Mouse (Mus musculus) G1E (cell line): ENCODE results near the gene Mon2. TPM values are rescaled to one million over a fixed set of nuclear protein-coding genes. Genes with fewer than 3 reads are reported as not detected.

ENCODE experiments used
- ATAC-seq: 2 replicates; pipeline ENCODE4 v1.8.0; 2016; ENCODE audit warnings: mild to moderate bottlenecking; ENCODE audit not compliant: insufficient number of reproducible peaks, poor library complexity, low FRiP score, severe bottlenecking; ENCODE audit errors: extremely low read depth
- DNase-seq: peaks from one replicate; pipeline ENCODE4 v3.0.0; 2012; ENCODE audit warnings: low spot score
- H3K27me3 ChIP-seq: 2 replicates; pipeline ENCODE4 v1.6.1; 2012; ENCODE audit warnings: mild to moderate bottlenecking, low read length, inconsistent platforms; ENCODE audit not compliant: insufficient read depth
- H3K36me3 ChIP-seq: replicated peaks from 2 replicates; pipeline ENCODE3; 2012; ENCODE audit warnings: mild to moderate bottlenecking, inconsistent platforms
- H3K4me1 ChIP-seq: 2 replicates; pipeline ENCODE4 v1.6.1; 2012; ENCODE audit warnings: low read depth, low read length, inconsistent platforms, mixed read lengths; ENCODE audit not compliant: insufficient read depth
- H3K4me3 ChIP-seq: 2 replicates; pipeline ENCODE4 v1.5.1; 2012; ENCODE audit warnings: low read depth, mild to moderate bottlenecking, inconsistent platforms, low read length, moderate library complexity, mixed read lengths
- H3K9me3 ChIP-seq: replicated peaks from 2 replicates; pipeline ENCODE4 v1.6.1; 2012; ENCODE audit warnings: inconsistent platforms
- CTCF ChIP-seq: IDR thresholded peaks from 2 replicates; pipeline ENCODE4 v1.5.1; 2012; ENCODE audit warnings: low read depth, low read length, inconsistent platforms, mixed read lengths
- GATA1 ChIP-seq: IDR thresholded peaks from 2 replicates; pipeline ENCODE4 v1.6.1; 2012; ENCODE audit warnings: borderline replicate concordance, low read length, inconsistent platforms, mixed read lengths
- GATA2 ChIP-seq: IDR thresholded peaks from 2 replicates; pipeline ENCODE4 v1.6.1; 2012; ENCODE audit warnings: low read depth, low read length, inconsistent platforms, borderline replicate concordance
- POLR2AphosphoS5 ChIP-seq: IDR thresholded peaks from 2 replicates; pipeline ENCODE4 v1.6.1; 2012; ENCODE audit warnings: low read depth, low read length, inconsistent platforms; ENCODE audit not compliant: insufficient replicate concordance
- TAL1 ChIP-seq: conservative IDR thresholded peaks from 2 replicates; pipeline ENCODE4 v1.6.1; 2012; ENCODE audit warnings: low read depth, low read length, inconsistent platforms, mixed read lengths
- polyA plus RNA-seq: library from polyadenylated mRNA; stranded (reverse); fragments of >175 nt; gene quantifications from 2 replicates; pipeline ENCODE4 v1.2.3, GENCODE M21; 2012
- total RNA-seq, 2 experiments: library from RNA; stranded (forward) in 1 of 2; stranded (reverse) in 1 of 2; fragments of 200-1000 nt in 1 of 2; fragments of >200 nt in 1 of 2; fragmentation: Nextera tagmentation in 1 of 2; gene quantifications; 2 replicates each; pipeline ENCODE4 v1.2.3; 2014 to 2017

Gene Mon2
- total and polyA plus RNA-seq, 3 experiments = 14.4 to 68.6 (median 65.7) TPM

DNA sequence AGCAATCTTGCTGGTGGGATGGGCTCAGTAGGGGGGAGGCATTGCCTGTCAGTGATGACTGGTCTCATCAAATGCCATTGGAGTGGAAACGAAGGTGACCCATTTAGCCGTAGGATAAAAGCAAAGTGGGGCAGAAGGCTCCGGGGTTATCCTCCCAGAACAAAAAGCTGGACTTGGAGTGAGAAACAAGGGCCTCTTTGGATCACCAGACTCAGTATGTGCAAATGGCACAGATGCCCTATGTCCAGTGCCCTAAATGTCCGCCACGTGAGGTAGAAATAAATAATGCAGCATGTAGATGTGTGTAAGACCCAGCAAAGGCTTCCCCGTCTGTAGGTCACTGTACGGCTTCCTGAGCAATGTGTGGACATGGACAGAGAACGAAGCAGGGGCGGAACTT lies 113.7 kb downstream of the Mon2 start:
- no peaks in the 10 kb centered on the region for H3K4me1 ChIP-seq
- H3K4me3 ChIP-seq = no peak overlapping the region
- TF ChIP-seq CTCF (no peak), GATA1 (no peak), GATA2 (no peak), POLR2AphosphoS5 (no peak), TAL1 (no peak)
- no peaks in the 10 kb centered on the region for H3K36me3 ChIP-seq
- H3K9me3 ChIP-seq = peaks cover 13% of the 10 kb centered on the region
- no peaks in the 10 kb centered on the region for H3K27me3 ChIP-seq
- ATAC-seq (no peak), DNase-seq (no peak)

DNA sequence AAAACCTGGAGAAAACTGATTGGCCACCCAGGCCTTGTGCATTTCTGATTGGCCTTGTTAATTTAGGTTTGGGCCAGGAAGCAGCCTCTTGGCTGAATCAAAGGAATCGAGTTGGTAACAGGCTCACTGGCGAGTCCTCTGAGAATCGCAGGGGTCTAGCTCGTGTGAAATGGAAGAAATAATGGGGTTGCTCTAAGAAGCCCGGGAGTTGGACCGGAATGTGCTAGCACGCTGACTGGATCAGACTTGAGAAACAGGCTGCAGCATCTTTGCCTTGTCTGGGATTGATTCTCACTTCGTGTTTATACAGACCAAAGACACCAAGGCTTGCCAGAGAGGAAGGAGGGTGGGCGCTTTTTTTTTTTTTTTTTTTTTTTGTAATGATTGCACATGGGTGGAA lies 114.8 kb downstream of the Mon2 start:
- Histone ChIP-seq H3K27me3 (no peaks in the 10 kb centered on the region), H3K4me1 (no peaks in the 10 kb centered on the region), H3K36me3 (no peaks in the 10 kb centered on the region), H3K4me3 (no peak overlapping the region), H3K9me3 (peaks cover 13% of the 10 kb centered on the region)
- no peak for ATAC-seq
- TF ChIP-seq TAL1 = no peak
- no peak for TF ChIP-seq POLR2AphosphoS5
- no peak for TF ChIP-seq CTCF
- no peak for TF ChIP-seq GATA1
- no peak for TF ChIP-seq GATA2
- no peak for DNase-seq

DNA sequence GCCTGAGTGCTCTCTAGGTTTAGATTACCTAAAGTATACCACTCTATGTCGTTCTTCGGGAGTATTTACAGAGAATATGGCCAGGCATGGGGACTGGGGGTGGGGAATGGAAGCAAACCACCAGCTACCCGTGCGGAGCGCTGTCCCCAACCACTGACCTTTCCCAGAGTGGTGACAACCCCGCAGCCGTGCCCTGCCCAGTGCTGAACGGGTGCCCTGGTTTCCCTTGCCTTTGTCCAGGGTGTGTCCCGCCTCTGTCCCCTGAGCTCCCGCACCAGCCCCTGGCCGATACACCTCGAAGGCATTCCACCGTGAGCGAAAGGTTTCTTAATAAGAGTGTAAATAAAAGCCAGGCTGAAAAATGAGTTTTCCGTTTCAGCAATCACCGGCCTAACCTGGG lies 115.6 kb downstream of the Mon2 start:
- Histone ChIP-seq H3K36me3 (no peaks in the 10 kb centered on the region), H3K27me3 (no peaks in the 10 kb centered on the region), H3K4me3 (no peak overlapping the region), H3K4me1 (no peaks in the 10 kb centered on the region), H3K9me3 (peaks cover 13% of the 10 kb centered on the region)
- TF ChIP-seq TAL1 (no peak), POLR2AphosphoS5 (no peak), GATA2 (no peak), CTCF (no peak), GATA1 (no peak)
- no peak for DNase-seq
- ATAC-seq = no peak

DNA sequence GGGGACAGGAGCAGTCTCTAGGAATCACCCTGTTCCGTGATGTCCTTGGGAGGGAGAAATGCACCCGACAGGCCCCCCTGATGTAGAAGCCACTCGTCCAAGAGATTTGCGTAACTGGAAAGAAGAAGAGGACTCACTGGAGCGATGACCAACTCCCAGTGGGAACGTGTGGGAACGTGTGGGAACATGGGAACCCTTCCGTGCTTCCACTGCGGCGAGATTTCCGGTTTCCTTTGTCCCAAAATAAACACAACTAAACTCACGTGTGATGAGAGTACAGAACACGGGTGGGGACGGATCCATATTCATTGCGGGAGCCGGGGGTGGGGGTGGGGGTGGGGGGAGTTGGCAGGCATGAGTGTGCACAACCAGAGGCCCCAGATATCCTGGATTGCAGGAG lies 116.1 kb downstream of the Mon2 start:
- Histone ChIP-seq H3K4me1 (no peaks in the 10 kb centered on the region), H3K27me3 (no peaks in the 10 kb centered on the region), H3K4me3 (no peak overlapping the region), H3K36me3 (no peaks in the 10 kb centered on the region), H3K9me3 (peaks cover 13% of the 10 kb centered on the region)
- no peak for DNase-seq
- no peak for ATAC-seq
- TF ChIP-seq GATA2 (no peak), TAL1 (no peak), CTCF (no peak), POLR2AphosphoS5 (no peak), GATA1 (no peak)

DNA sequence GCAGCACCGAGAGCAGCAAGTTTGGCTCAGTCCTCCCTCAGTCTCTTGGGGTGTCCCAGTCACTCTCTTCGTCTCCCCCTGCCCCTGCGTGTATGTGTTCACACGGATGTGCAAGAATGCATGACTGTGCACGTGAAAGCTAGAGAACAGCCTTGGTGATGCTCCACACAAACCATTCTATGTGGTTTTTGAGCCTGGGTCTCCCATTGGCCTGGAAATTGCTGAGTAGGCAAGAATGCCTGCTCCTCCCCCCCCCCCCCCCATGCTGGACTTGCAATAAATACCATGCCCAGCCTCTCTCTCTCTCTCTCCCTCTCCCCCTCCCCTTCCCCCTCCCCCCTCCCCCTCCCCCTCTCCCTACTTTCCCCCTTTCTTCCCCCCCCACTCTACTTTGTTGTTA lies 117.6 kb downstream of the Mon2 start:
- Histone ChIP-seq H3K27me3 (no peaks in the 10 kb centered on the region), H3K36me3 (no peaks in the 10 kb centered on the region), H3K4me3 (no peak overlapping the region), H3K4me1 (no peaks in the 10 kb centered on the region), H3K9me3 (peaks cover 9% of the 10 kb centered on the region)
- TF ChIP-seq POLR2AphosphoS5 (no peak), TAL1 (no peak), GATA2 (no peak)
- DNase-seq = no peak
- no peak for ATAC-seq

DNA sequence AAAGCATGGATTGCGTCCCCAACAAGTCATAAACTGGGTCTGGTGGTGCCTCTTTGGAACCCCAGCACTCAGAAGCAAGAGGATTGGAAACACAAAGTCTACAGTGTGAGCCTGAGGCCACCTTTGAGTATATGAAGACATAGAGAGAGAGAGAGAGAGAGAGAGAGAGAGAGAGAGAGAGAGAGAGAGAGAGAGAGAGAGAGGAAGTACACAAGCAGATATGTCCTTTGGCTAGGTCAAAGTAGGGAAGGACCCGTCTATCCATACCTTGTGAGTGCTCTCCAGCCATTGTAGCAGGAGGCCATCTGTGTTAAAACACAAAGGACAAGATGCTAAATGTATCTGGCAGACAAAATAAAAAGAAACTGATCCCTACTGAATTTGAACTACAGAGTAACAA lies 118.4 kb downstream of the Mon2 start:
- DNase-seq (no peak), ATAC-seq (no peak)
- Histone ChIP-seq H3K4me1 (no peaks in the 10 kb centered on the region), H3K36me3 (no peaks in the 10 kb centered on the region), H3K27me3 (no peaks in the 10 kb centered on the region), H3K9me3 (peaks cover 9% of the 10 kb centered on the region), H3K4me3 (no peak overlapping the region)
- TF ChIP-seq GATA2 (no peak), GATA1 (no peak), CTCF (no peak), TAL1 (no peak), POLR2AphosphoS5 (no peak)

DNA sequence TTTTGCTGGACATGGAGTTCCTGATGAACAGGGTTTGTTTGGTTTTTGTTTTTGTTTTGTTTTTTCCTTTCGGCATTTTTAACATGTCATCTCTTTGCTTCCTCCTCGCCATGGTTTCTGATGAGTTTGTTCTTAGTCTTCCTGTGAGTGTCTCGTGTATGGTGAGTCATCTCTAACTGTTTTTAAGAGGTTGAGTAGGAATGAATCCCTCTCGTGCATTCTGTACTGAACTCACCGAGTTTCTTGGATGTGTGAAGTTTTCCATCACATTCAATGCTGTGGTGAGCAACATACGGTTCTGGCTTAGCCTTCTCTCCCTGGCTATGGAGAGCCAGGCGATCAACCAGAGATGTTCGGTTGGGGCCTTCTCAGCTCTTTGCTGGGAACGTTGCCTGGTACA lies 122.7 kb downstream of the Mon2 start:
- ATAC-seq (no peak), DNase-seq (no peak)
- H3K4me3 ChIP-seq = no peak overlapping the region
- TF ChIP-seq TAL1 = no peak
- no peak for TF ChIP-seq GATA2
- TF ChIP-seq CTCF = no peak
- TF ChIP-seq GATA1 = no peak
- no peak for TF ChIP-seq POLR2AphosphoS5
- no peaks in the 10 kb centered on the region for H3K36me3 ChIP-seq
- no peaks in the 10 kb centered on the region for H3K9me3 ChIP-seq
- H3K27me3 ChIP-seq = no peaks in the 10 kb centered on the region
- H3K4me1 ChIP-seq = no peaks in the 10 kb centered on the region
